ENCODE assay signal across 9 mouse cellular contexts in the genomic region with DNA sequence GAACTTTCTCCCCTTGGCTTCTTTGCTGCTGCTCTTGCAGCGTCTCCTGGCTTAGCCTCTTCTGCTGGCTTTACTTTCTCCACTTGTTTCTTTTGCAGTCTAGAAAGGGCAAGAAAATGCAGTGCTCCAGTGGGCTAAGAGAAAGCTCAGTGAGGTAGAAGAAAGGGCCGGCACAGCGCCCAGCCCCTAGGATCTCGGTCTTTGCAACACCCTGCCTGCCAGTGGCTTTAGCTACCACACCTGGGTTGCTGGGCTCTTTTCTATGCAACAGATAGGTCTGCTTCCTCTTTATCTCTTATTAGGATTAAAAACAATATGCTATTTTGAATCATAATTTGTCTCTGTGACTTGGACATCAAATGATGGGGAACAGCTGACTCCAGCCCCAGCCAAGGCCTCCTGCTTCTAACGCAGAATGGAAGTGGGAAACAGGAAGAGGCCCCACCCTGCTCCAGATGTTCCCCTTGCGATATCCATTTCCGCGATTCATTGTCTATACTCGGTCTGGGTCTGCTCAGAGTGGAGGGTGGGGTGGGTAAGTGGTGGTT.
DNase-seq lines count a peak whose midpoint lies in the region; ATAC-seq lines count a peak whose summit lies in the region.
"Had no signal": no experiment of that assay in that cellular context is flagged by ENCODE, and none has a peak within 500 bp of the region (broad histone marks: within the 10 kb centered on the region; RNA-seq: fewer than 3 reads in every experiment).

No protein-coding gene starts in this region.

- peak; percentile 14 for DNase-seq in embryo, embryonic 10 days (ENCODE audit: low spot score)
- DNase-seq in embryo, embryonic 9.5 days (ENCODE audit: extremely low spot score): no peak
- peak; percentile 55 for DNase-seq in heart, postnatal 25 days (ENCODE audit: low spot score)
- no peak for DNase-seq in cerebellum, adult 9-11 months
- no peak for DNase-seq in cerebellum, postnatal 36 days
- DNase-seq in spleen, postnatal 4 days (ENCODE audit: low spot score in 2 of 2): no peak

- H3K4me2 ChIP-seq in lung, embryonic 15.5 days: no peak overlapping the region
- H3K4me2 ChIP-seq: forebrain, embryonic 15.5 days had no signal

- H3K27ac ChIP-seq in brown adipose tissue, adult 24 weeks (replicated peaks; ENCODE audit: low read depth, low read length): 0 out of 2 replicates have a peak overlapping the region, but pooled peaks have one; percentile 58
- H3K27ac ChIP-seq in lung, embryonic 15.5 days: no peak overlapping the region
- H3K27ac ChIP-seq: forebrain, embryonic 15.5 days had no signal

- ATAC-seq in lung, embryonic 15.5 days (ENCODE audit: borderline replicate concordance, extremely low read depth, low FRiP score, low TSS enrichment): 0 out of 2 replicates have a peak, but pooled peaks have one; percentile 31
- ATAC-seq: forebrain, embryonic 15.5 days had no signal

- 49% methylated on average over 9 of the region's 9 CpGs for WGBS in lung, embryonic 15.5 days

- 0 out of 2 replicates have a peak, but pooled peaks cover 6% of the 10 kb centered on the region for H3K4me1 ChIP-seq in brown adipose tissue, adult 24 weeks (ENCODE audit: control insufficient read depth, insufficient read depth, insufficient read length, low read length)
- H3K4me1 ChIP-seq in lung, embryonic 15.5 days: no peaks in the 10 kb centered on the region
- H3K4me1 ChIP-seq: forebrain, embryonic 15.5 days had no signal

- no peaks in the 10 kb centered on the region for H3K27me3 ChIP-seq in lung, embryonic 15.5 days
- H3K27me3 ChIP-seq: forebrain, embryonic 15.5 days had no signal

- intact Hi-C loops in heart, postnatal 25 days (cut with DNase I): no loop called here

- H3K9ac ChIP-seq in lung, embryonic 15.5 days: no peak overlapping the region
- H3K9ac ChIP-seq: forebrain, embryonic 15.5 days had no signal

- H3K36me3 ChIP-seq in lung, embryonic 15.5 days: no peaks in the 10 kb centered on the region
- H3K36me3 ChIP-seq: forebrain, embryonic 15.5 days had no signal

- H3K9me3 ChIP-seq in lung, embryonic 15.5 days: no peaks in the 10 kb centered on the region
- H3K9me3 ChIP-seq: forebrain, embryonic 15.5 days had no signal

- H3K4me3 ChIP-seq in brown adipose tissue, adult 24 weeks (ENCODE audit: insufficient read depth, low read depth, low read length): no peak overlapping the region
- no peak overlapping the region for H3K4me3 ChIP-seq in lung, embryonic 15.5 days
- H3K4me3 ChIP-seq: forebrain, embryonic 15.5 days had no signal

Comparison
In these comparisons a context has a peak if more than half of its experiments do, and no peak if none do; other contexts are left out.
1. DNase-seq: peak in embryo, embryonic 10 days (single experiment) and heart, postnatal 25 days (single experiment); none in embryo, embryonic 9.5 days (single experiment), cerebellum, adult 9-11 months (single experiment), cerebellum, postnatal 36 days (0 of 2) and spleen, postnatal 4 days (0 of 2).